Mouse (Mus musculus) brain, embryonic 14.5 days (tissue): Measurements from ENCODE around the gene Phldb3.

Source experiments
- CTCF ChIP-seq: fragments of 200-500 bp; IDR thresholded peaks from 2 replicates; pipeline ENCODE4 v1.5.1; 2012; ENCODE audit warnings: inconsistent platforms, mild to moderate bottlenecking, moderate library complexity, borderline replicate concordance; ENCODE audit not compliant: insufficient read depth, insufficient read length; ENCODE audit errors: extremely low read depth
- POLR2A ChIP-seq: fragments of 200-500 bp; IDR thresholded peaks from 2 replicates; pipeline ENCODE4 v1.6.1; 2012; ENCODE audit warnings: mild to moderate bottlenecking, inconsistent platforms, borderline replicate concordance; ENCODE audit not compliant: poor library complexity, insufficient read depth, insufficient read length, severe bottlenecking; ENCODE audit errors: extremely low read depth

DNA sequence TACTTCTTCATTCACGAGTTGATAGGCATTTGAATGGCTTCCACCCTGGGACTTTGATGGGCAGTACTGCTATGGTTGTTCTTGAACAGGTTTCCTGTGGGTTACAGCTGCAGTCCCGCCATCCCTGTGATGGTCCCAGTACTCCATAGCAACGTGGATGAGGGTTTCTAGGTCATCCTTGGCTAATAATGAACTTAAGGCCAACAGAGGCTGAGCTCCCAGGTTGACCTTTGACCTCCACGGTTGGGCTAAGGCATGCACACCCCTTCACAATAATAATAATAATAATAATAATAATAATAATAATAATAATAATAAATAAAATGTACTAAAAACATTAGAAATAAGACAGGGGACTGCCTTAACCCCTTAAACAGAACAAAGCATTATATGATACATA lies 12.4 kb upstream of the Phldb3 start:
- TF ChIP-seq POLR2A (no peak), CTCF (no peak)
